Mouse (Mus musculus): ENCODE measurements at regions not wholly inside any gene's neighbourhood (a gene's known extent, or its start where the extent isn't known, plus 50 kb on each side); places are given as distances from the start of the nearest gene placed in this dataset.

GRCm38 (mm10) chr12:27849099-27849498, 506.7 kb upstream of the Sox11 start:
- Histone ChIP-seq H3K27me3 (ENCODE audit: control insufficient read depth, insufficient read depth, low read length) (no peaks in the 10 kb centered on the region), H3K9me3 (replicated peaks; ENCODE audit: control insufficient read depth, low read length) (no peaks in the 10 kb centered on the region), H3K27ac (ENCODE audit: low read length) (no peak overlapping the region), H3K36me3 (ENCODE audit: control insufficient read depth, insufficient read depth) (no peaks in the 10 kb centered on the region), H3K4me3 (ENCODE audit: low read length) (no peak overlapping the region), H3K4me1 (ENCODE audit: control insufficient read depth, insufficient read depth, low read length) (no peaks in the 10 kb centered on the region), H3K9ac (ENCODE audit: low read length) (no peak overlapping the region), H3K4me2 (ENCODE audit: low read depth, low read length) (no peak overlapping the region)
- 69% methylated on average over 3 of the region's 3 CpGs for WGBS
- ATAC-seq (replicated peaks; ENCODE audit: extremely low read depth, insufficient read depth, low FRiP score) = no peak

GRCm38 (mm10) chr12:27848141-27848540, 505.8 kb upstream of the Sox11 start:
- H3K27ac ChIP-seq (ENCODE audit: low read length) = no peak overlapping the region
- 82% methylated on average over 5 of the region's 5 CpGs for WGBS

GRCm38 (mm10) chr12:27847397-27847796, 505.0 kb upstream of the Sox11 start:
- no peak overlapping the region for H3K4me2 ChIP-seq (ENCODE audit: low read depth, low read length)
- ATAC-seq (replicated peaks; ENCODE audit: extremely low read depth, insufficient read depth, low FRiP score) = no peak
- no peaks in the 10 kb centered on the region for H3K36me3 ChIP-seq (ENCODE audit: control insufficient read depth, insufficient read depth)
- no peak overlapping the region for H3K9ac ChIP-seq (ENCODE audit: low read length)
- H3K27ac ChIP-seq (ENCODE audit: low read length) = no peak overlapping the region
- no peaks in the 10 kb centered on the region for H3K4me1 ChIP-seq (ENCODE audit: control insufficient read depth, insufficient read depth, low read length)
- WGBS = 60% methylated on average over 10 of the region's 10 CpGs
- H3K4me3 ChIP-seq (ENCODE audit: low read length) = no peak overlapping the region
- H3K27me3 ChIP-seq (ENCODE audit: control insufficient read depth, insufficient read depth, low read length) = no peaks in the 10 kb centered on the region
- no peaks in the 10 kb centered on the region for H3K9me3 ChIP-seq (replicated peaks; ENCODE audit: control insufficient read depth, low read length)

More at GRCm38 (mm10) chr12:27848141-27848540, 505.8 kb upstream of the Sox11 start:
- no peaks in the 10 kb centered on the region for H3K27me3 ChIP-seq (ENCODE audit: control insufficient read depth, insufficient read depth, low read length)
- no peak for ATAC-seq (replicated peaks; ENCODE audit: extremely low read depth, insufficient read depth, low FRiP score)
- H3K4me1 ChIP-seq (ENCODE audit: control insufficient read depth, insufficient read depth, low read length) = no peaks in the 10 kb centered on the region
- no peak overlapping the region for H3K4me3 ChIP-seq (ENCODE audit: low read length)
- H3K9me3 ChIP-seq (replicated peaks; ENCODE audit: control insufficient read depth, low read length) = no peaks in the 10 kb centered on the region
- no peaks in the 10 kb centered on the region for H3K36me3 ChIP-seq (ENCODE audit: control insufficient read depth, insufficient read depth)
- no peak overlapping the region for H3K9ac ChIP-seq (ENCODE audit: low read length)
- no peak overlapping the region for H3K4me2 ChIP-seq (ENCODE audit: low read depth, low read length)

GRCm38 (mm10) chr12:27844958-27845357, 502.6 kb upstream of the Sox11 start:
- no peaks in the 10 kb centered on the region for H3K4me1 ChIP-seq (ENCODE audit: control insufficient read depth, insufficient read depth, low read length)
- H3K4me2 ChIP-seq (ENCODE audit: low read depth, low read length) = no peak overlapping the region
- H3K4me3 ChIP-seq (ENCODE audit: low read length) = no peak overlapping the region
- H3K27ac ChIP-seq (ENCODE audit: low read length) = no peak overlapping the region
- no peak for ATAC-seq (replicated peaks; ENCODE audit: extremely low read depth, insufficient read depth, low FRiP score)
- no peaks in the 10 kb centered on the region for H3K36me3 ChIP-seq (ENCODE audit: control insufficient read depth, insufficient read depth)
- no peak overlapping the region for H3K9ac ChIP-seq (ENCODE audit: low read length)
- H3K27me3 ChIP-seq (ENCODE audit: control insufficient read depth, insufficient read depth, low read length) = no peaks in the 10 kb centered on the region
- no peaks in the 10 kb centered on the region for H3K9me3 ChIP-seq (replicated peaks; ENCODE audit: control insufficient read depth, low read length)

- no peak overlapping the region for H3K4me3 ChIP-seq (ENCODE audit: low read length)
- H3K27me3 ChIP-seq (ENCODE audit: control insufficient read depth, insufficient read depth, low read length) = no peaks in the 10 kb centered on the region
- H3K9me3 ChIP-seq (replicated peaks; ENCODE audit: control insufficient read depth, low read length) = no peaks in the 10 kb centered on the region
- H3K36me3 ChIP-seq (ENCODE audit: control insufficient read depth, insufficient read depth) = no peaks in the 10 kb centered on the region
- H3K27ac ChIP-seq (ENCODE audit: low read length) = no peak overlapping the region
- no peak overlapping the region for H3K9ac ChIP-seq (ENCODE audit: low read length)
- no peaks in the 10 kb centered on the region for H3K4me1 ChIP-seq (ENCODE audit: control insufficient read depth, insufficient read depth, low read length)
- no peak for ATAC-seq (replicated peaks; ENCODE audit: extremely low read depth, insufficient read depth, low FRiP score)
- no peak overlapping the region for H3K4me2 ChIP-seq (ENCODE audit: low read depth, low read length)
Observed at GRCm38 (mm10) chr12:27838955-27839354, 496.6 kb upstream of the Sox11 start.

GRCm38 (mm10) chr12:27838384-27838783, 496.0 kb upstream of the Sox11 start:
- H3K4me3 ChIP-seq (ENCODE audit: low read length) = no peak overlapping the region
- no peak for ATAC-seq (replicated peaks; ENCODE audit: extremely low read depth, insufficient read depth, low FRiP score)
- WGBS = 81% methylated on average over 6 of the region's 6 CpGs

GRCm38 (mm10) chr12:27826208-27826607, 483.8 kb upstream of the Sox11 start:
- H3K4me3 ChIP-seq (ENCODE audit: low read length) = no peak overlapping the region

More at GRCm38 (mm10) chr12:27838384-27838783, 496.0 kb upstream of the Sox11 start:
- Histone ChIP-seq H3K27me3 (ENCODE audit: control insufficient read depth, insufficient read depth, low read length) (no peaks in the 10 kb centered on the region), H3K4me2 (ENCODE audit: low read depth, low read length) (no peak overlapping the region), H3K36me3 (ENCODE audit: control insufficient read depth, insufficient read depth) (no peaks in the 10 kb centered on the region), H3K4me1 (ENCODE audit: control insufficient read depth, insufficient read depth, low read length) (no peaks in the 10 kb centered on the region), H3K27ac (ENCODE audit: low read length) (no peak overlapping the region), H3K9me3 (replicated peaks; ENCODE audit: control insufficient read depth, low read length) (no peaks in the 10 kb centered on the region), H3K9ac (ENCODE audit: low read length) (no peak overlapping the region)

GRCm38 (mm10) chr12:27823392-27823791, 481.0 kb upstream of the Sox11 start:
- Histone ChIP-seq H3K4me1 (ENCODE audit: control insufficient read depth, insufficient read depth, low read length) (peaks cover 4% of the 10 kb centered on the region; the same call in 1 of the 2 replicates), H3K36me3 (ENCODE audit: control insufficient read depth, insufficient read depth) (no peaks in the 10 kb centered on the region), H3K27ac (ENCODE audit: low read length) (no peak overlapping the region), H3K4me2 (ENCODE audit: low read depth, low read length) (no peak overlapping the region), H3K4me3 (ENCODE audit: low read length) (no peak overlapping the region), H3K27me3 (ENCODE audit: control insufficient read depth, insufficient read depth, low read length) (no peaks in the 10 kb centered on the region), H3K9ac (ENCODE audit: low read length) (no peak overlapping the region), H3K9me3 (replicated peaks; ENCODE audit: control insufficient read depth, low read length) (no peaks in the 10 kb centered on the region)
- WGBS = 21% methylated on average over 6 of the region's 6 CpGs
- peak; percentile 60; the same call in 1 of the 2 replicates for ATAC-seq (replicated peaks; ENCODE audit: extremely low read depth, insufficient read depth, low FRiP score)

More at GRCm38 (mm10) chr12:27826208-27826607, 483.8 kb upstream of the Sox11 start:
- Histone ChIP-seq H3K9ac (ENCODE audit: low read length) (no peak overlapping the region), H3K4me2 (ENCODE audit: low read depth, low read length) (no peak overlapping the region), H3K36me3 (ENCODE audit: control insufficient read depth, insufficient read depth) (no peaks in the 10 kb centered on the region), H3K27me3 (ENCODE audit: control insufficient read depth, insufficient read depth, low read length) (no peaks in the 10 kb centered on the region), H3K9me3 (replicated peaks; ENCODE audit: control insufficient read depth, low read length) (no peaks in the 10 kb centered on the region), H3K4me1 (ENCODE audit: control insufficient read depth, insufficient read depth, low read length) (peaks cover 4% of the 10 kb centered on the region; the same call in 1 of the 2 replicates), H3K27ac (ENCODE audit: low read length) (no peak overlapping the region)
- whole genome bisulfite sequencing = 74% methylated on average over 5 of the region's 5 CpGs
- no peak for ATAC-seq (replicated peaks; ENCODE audit: extremely low read depth, insufficient read depth, low FRiP score)

- no peak overlapping the region for H3K27ac ChIP-seq (ENCODE audit: low read length)
- no peak overlapping the region for H3K9ac ChIP-seq (ENCODE audit: low read length)
- H3K36me3 ChIP-seq (ENCODE audit: control insufficient read depth, insufficient read depth) = no peaks in the 10 kb centered on the region
- no peak overlapping the region for H3K4me3 ChIP-seq (ENCODE audit: low read length)
- 0 out of 2 replicates have a peak, but pooled peaks cover 2% of the 10 kb centered on the region for H3K9me3 ChIP-seq (replicated peaks; ENCODE audit: control insufficient read depth, low read length)
- WGBS = 54% methylated on average over 4 of the region's 4 CpGs
- H3K27me3 ChIP-seq (ENCODE audit: control insufficient read depth, insufficient read depth, low read length) = no peaks in the 10 kb centered on the region
- no peak overlapping the region for H3K4me2 ChIP-seq (ENCODE audit: low read depth, low read length)
- ATAC-seq (replicated peaks; ENCODE audit: extremely low read depth, insufficient read depth, low FRiP score) = no peak
- no peaks in the 10 kb centered on the region for H3K4me1 ChIP-seq (ENCODE audit: control insufficient read depth, insufficient read depth, low read length)
Observed at GRCm38 (mm10) chr12:27796642-27797041, 454.3 kb upstream of the Sox11 start.

All from heart, embryonic 16.5 days (tissue).